Mouse (Mus musculus) cerebellum, postnatal 36 days (tissue): ENCODE results near the gene Pdap1.
"Not testable (repeated sequence)": the region's sequence is repeated elsewhere in the genome, so short reads cannot be mapped to it uniquely, and the experiment has no call there.

ENCODE experiments used
- DNase-seq, 2 experiments: peaks; one replicate each; pipeline ENCODE4 v3.0.0; 2021 to 2022; ENCODE audit warnings: mixed read lengths in 2 of 2

Pdap1 gene

DNA sequence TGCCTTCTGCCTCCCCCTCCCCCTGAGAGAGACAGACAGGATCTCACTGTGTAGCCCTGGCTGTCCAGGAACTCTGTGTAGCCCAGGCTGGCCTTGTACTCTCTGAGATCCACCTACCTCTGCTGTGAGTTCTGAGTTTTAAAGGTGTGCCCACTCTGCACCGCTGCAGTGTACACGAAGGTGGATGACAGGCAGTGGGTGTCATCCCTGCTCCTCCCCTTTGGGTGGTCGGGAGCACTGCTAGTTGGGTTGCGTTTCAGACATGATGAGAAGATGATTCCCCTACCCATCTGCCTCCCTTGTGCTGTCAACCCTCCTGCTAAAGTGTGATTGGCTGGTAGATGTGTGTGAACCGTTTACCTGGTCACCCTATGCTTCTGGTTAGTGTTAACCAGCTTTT is 21.6 kb downstream of the Pdap1 start:
- DNase-seq: no peak

GRCm38 (mm10) chr5:145118005-145118404 is 22.0 kb downstream of the Pdap1 start:
- DNase-seq: no peak

GRCm38 (mm10) chr5:145116916-145117315 is 23.1 kb downstream of the Pdap1 start:
- DNase-seq: peak; percentile 33

DNA sequence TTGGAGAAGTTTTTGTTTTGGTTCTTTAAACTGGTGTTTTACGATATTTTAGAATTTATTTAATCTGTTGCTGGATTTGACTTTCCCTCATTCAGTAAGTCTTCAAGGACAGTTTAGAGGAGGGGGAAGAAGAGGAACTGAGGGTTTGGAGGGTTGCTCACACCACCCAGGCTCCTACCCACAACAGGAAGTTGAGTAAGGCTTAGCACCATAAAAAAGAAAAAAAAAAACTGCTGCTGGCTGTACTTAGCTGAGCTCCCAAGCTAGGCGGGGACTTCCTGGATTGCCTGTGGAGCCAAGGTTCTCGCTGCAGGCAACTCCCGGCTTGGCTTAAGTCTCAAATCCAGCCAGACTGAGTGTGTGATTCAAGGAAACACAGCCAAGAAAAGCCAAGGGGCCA is 23.7 kb downstream of the Pdap1 start:
- no peak for DNase-seq

DNA sequence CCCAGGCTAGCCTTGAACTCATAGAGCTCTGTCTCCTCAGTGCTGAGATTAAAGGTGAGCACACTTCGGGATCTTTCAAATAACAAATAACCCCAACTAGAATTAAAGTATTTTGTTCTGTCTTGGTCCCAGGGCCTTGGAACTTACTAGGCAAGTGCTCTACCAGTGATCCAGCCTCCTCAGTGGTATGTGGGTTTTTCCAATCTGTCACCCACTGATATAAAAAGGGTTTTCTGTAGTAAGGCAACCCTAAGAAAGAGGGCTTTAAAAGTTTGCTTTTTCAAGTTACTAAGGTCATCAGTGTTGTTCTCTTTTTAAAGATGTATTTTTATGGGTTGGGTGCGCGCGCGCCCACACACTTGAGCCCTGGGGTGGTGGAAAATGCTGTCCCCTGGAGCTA is 24.3 kb downstream of the Pdap1 start:
- no peak for DNase-seq

GRCm38 (mm10) chr5:145114606-145115473 is 25.2 kb downstream of the Pdap1 start:
- DNase-seq: peak in 1 of 2 experiments; percentile 21

GRCm38 (mm10) chr5:145114071-145114605 is 25.9 kb downstream of the Pdap1 start, which contains the start of gene Arpc1b:
Arpc1b (plus strand) TSS chr5:145114215.
- DNase-seq: no peak

DNA sequence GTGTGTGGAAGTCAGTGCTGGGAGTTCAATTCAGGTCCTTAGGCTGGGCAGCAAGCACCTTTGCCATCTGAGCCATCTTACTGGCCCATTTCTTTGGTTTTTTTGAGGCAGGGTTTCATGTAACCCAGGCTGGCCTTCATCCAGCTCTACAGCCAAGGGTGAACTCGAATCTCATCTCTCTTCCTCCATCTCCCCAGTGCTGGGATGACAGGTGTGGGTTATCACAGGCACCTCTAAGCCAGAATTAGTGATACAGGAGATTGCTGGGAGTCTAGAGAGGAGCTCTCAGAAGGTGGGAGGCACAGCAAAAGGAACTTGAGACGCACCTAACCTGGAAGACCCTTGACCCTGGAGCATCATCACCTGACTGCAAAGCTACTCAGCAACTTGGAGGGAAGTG is 26.6 kb downstream of the Pdap1 start:
- DNase-seq: no peak

DNA sequence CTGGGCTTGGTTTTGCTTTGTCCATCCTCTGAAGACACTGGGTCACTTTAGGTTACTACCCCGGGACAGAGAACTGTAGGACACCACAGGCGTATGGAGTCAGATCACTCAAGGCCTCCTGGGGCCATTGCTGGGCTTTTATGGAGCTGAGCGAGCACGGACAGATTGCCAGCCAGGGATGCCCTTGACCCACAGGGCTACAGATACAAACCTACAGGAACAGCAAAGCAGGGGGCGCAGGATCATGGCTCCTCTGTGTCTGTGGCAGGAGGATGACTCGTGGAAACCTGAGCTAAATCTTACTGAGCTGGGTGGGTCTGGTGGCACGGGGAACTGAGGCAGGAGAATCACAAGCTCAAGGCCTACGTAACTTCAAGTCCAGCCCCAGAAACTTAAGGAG is 27.5 kb downstream of the Pdap1 start:
- no peak for DNase-seq

GRCm38 (mm10) chr5:145110401-145110800 is 29.6 kb downstream of the Pdap1 start:
- no peak for DNase-seq

DNA sequence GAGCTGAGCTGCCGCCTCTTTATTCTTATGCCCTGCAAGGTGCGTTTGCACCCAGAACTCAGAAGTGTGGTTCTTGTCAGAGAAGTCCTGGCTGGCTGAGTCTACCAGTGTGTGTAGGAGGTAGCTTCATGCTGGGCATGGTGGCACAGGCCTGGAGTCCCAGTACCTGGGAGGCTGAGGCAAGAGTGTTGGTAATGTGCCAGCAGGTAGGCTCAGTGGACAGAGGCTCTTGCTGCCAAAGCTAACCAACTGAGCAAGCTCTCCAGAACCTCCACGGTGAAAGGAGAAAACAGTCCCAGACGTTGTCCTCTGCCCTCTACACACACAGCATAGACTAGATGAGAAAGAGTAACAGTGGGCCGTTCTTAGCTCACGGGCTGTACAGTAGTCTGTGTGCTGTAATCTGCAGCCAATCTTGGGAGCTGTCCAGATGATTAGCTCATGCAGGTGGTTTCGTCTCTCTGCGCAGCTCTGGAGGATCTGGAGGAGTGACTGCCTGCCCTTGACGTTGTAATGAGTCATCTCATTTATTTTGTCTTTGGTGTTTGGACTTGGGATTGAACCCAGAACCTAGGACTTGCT is 34.3 kb downstream of the Pdap1 start:
- DNase-seq: no peak

DNA sequence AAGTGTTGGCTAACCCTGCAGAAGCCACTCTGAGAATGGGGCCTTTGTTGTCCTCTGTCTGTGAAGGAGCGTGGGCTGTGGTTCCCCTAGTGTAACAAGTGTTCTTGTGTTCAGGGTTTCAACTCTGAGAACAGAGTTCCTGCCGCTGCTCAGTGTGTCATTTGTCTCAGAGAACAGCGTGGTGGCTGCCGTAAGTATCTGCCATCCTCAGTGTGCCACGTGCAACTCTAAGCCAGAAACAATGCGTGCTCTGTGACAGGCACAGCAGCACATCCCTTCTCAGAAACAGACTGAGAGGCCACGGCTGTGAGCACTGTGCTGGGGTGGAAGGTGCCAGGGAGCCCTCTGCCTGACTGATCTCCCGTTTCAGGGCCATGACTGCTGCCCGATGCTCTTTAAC is 35.7 kb downstream of the Pdap1 start:
- no peak for DNase-seq

DNA sequence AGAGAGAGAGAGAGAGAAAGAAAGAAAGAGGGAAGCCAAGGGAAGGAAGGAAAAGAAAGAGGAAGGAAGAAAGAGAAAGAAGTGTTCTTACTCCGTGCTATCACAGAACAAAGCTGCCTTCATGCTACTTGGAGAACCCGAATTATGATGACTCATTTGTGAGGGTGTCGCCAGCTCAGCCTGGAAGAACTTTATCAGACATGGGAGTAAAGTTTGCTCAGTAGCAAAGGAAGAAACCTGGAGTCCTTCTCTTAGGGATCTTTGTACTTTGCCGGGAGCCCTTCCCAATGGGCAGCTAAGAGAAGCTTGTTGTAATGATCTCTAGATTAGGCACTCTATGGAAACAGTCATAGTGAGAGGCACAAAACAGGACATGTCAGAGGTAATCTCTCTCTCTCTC is 37.3 kb downstream of the Pdap1 start:
- DNase-seq: no peak

DNA sequence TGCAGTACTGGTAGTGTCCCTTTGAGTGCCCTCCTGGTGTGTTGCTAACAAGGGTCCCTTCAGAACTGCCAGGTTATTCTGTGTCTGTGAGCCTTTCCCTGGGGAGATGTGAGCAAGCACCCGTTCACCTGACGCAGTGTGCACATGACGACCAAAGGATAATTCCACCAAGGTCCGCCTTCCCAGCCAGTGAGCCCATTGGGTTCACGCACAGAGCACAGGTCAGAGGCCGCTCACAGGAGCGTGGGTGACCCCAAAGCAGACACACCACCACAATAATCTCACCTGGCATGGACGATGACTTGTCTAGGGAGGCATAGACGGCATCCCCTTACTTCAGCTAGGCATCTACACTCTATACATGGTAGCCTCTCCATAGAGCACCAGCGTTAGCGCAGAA is 38.6 kb downstream of the Pdap1 start:
- DNase-seq: not testable (repeated sequence)

- no peak for DNase-seq
These were observed 39.1 kb downstream of the Pdap1 start for GRCm38 (mm10) chr5:145100960-145101359.

GRCm38 (mm10) chr5:145098340-145098821 is 41.7 kb downstream of the Pdap1 start:
- no peak for DNase-seq

GRCm38 (mm10) chr5:145096195-145096594 is 43.8 kb downstream of the Pdap1 start:
- no peak for DNase-seq

DNA sequence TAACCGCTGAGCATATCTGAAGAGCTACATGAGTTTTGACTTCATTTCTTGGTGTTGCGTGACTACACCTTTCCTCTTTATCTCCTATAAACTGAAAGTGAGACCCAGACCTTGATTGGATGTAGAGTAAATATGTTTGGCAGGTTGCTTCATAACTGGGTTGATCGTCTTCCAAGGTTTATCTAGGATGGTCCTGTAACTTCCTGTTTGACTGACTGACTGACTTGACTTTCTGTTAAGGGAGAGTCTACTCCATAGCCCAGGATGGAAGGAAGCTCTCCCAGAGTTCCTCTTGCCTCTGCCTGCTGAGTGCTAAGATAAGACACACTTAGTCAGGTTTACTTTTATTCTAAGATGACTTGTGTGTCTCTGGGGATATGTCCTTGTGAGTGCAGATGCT is 50.2 kb downstream of the Pdap1 start:
- DNase-seq: no peak

- DNase-seq: no peak
These were observed 51.9 kb downstream of the Pdap1 start for GRCm38 (mm10) chr5:145088186-145088585.

DNA sequence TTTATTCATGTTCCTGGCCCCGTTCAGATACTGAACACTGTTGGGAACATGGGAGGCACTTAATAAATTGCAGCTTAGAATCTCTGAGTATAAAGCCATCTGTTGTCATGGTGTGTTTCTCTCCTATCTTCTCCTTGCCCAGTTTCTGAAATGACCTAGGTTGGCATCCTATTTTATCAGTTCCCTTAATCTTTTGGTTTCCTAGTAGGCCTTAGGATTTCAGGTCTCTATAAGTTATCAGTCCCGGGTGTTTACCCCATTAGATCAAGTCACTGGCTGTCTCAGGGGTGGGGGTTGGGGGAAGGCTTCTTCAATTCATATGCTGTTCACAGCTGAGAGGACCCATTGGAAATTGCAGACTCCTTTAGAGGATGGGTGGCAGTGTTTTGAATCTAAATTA is 55.2 kb downstream of the Pdap1 start:
- DNase-seq: no peak

- peak; percentile 93 to 96 for DNase-seq
These were observed 56.2 kb downstream of the Pdap1 start, which contains the start of the genes Arpc1a and Kpna7 for GRCm38 (mm10) chr5:145083632-145084451. Arpc1a (plus strand) TSS chr5:145083830. Kpna7 (minus strand) TSS chr5:145084030.

DNA sequence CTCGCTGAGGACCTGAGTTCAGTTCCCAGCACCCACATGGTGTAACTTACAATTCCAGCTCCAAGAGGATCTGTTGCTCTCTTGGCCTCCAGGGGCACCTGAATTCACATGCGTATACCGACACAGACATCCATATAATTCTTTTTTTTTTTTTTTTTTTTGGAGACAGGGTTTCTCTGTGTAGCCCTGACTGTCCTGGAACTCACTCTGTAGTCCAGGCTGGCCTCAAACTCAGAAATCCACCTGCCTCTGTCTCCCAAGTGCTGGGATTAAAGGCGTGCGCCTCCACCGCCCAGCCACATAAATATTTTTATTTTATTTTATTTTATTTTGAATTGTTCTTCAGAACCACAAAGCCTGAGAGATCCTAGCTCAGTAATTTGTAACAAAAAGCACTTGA is 56.8 kb downstream of the Pdap1 start:
- DNase-seq: not testable (repeated sequence)
